Mouse (Mus musculus) kidney, embryonic 15.5 days (tissue): ENCODE measurements around the gene Phactr2. TPM values are rescaled to one million over a fixed set of nuclear protein-coding genes. Genes with fewer than 3 reads are reported as not detected.
"Not testable (repeated sequence)": the region's sequence is repeated elsewhere in the genome, so short reads cannot be mapped to it uniquely, and the experiment has no call there.

Experiments
- ATAC-seq: fragments of 200-750 bp; cut with Nextera tagmentation; replicated peaks from 2 replicates; pipeline ENCODE4 v1.8.0; 2017; ENCODE audit warnings: moderate TSS enrichment; ENCODE audit not compliant: low FRiP score
- H3K27ac ChIP-seq: fragments of 300-500 bp; sonication (generic); 2 replicates; pipeline ENCODE4 v1.5.1; 2015; ENCODE audit warnings: mild to moderate bottlenecking, inconsistent platforms
- H3K27me3 ChIP-seq: fragments of 300-500 bp; sonication (generic); 2 replicates; pipeline ENCODE4 v1.6.1; 2015; ENCODE audit warnings: inconsistent platforms
- H3K36me3 ChIP-seq: fragments of 300-500 bp; sonication (generic); 2 replicates; pipeline ENCODE4 v1.6.1; 2015; ENCODE audit warnings: inconsistent platforms
- H3K4me1 ChIP-seq: fragments of 300-500 bp; sonication (generic); 2 replicates; pipeline ENCODE4 v1.6.1; 2015; ENCODE audit warnings: inconsistent platforms
- H3K4me2 ChIP-seq: fragments of 300-500 bp; sonication (generic); 2 replicates; pipeline ENCODE4 v1.6.1; 2015; ENCODE audit warnings: moderate library complexity, mild to moderate bottlenecking, inconsistent platforms
- H3K4me3 ChIP-seq: fragments of 300-500 bp; sonication (generic); replicated peaks from 2 replicates; pipeline ENCODE4 v1.5.1; 2015; ENCODE audit warnings: mild to moderate bottlenecking, inconsistent platforms
- H3K9ac ChIP-seq: fragments of 300-500 bp; sonication (generic); 2 replicates; pipeline ENCODE4 v1.6.1; 2015; ENCODE audit warnings: mild to moderate bottlenecking, inconsistent platforms
- H3K9me3 ChIP-seq: fragments of 300-500 bp; sonication (generic); replicated peaks from 2 replicates; pipeline ENCODE4 v1.6.1; 2016; ENCODE audit warnings: inconsistent platforms
- WGBS: fragments of 180-500 bp; shearing (Covaris S2); methylation state at CpG from one replicate; pipeline ENCODE4 v1.1.7; 2015; ENCODE audit warnings: mixed read lengths; 5-methylcytosine and 5-hydroxymethylcytosine counted together
- polyA plus RNA-seq: library from polyadenylated mRNA; unstranded; fragments of >200 nt; fragmentation: Nextera tagmentation; extraction: Ambion mirVana; gene quantifications from 2 replicates; pipeline ENCODE4 v1.2.1, GENCODE M21; 2015

Phactr2 gene
- polyA plus RNA-seq, 1 experiment from 2014 or later: 30.6 TPM

DNA sequence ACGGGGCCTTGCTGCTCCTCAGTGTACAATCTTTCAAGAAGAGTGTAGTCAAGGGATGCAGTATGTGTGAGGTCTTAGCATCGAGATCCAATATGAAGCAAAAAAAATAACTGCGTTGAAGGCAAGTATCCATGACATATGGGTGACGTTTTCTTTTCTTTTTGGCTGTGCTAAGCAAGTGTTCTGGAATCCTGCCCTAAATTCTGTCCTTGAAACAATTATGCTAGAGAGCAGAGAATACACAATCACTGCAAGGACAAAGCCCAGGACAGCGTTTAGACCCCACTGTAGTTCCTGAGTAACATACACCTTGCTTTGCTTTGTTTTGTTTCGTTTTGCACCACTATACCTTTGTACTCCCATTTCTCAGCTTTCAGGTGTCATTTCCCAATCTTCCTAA, 5.1 kb upstream of the Phactr2 start:
- 0 out of 2 replicates have a peak, but pooled peaks cover 10% of the 10 kb centered on the region for H3K27me3 ChIP-seq
- H3K4me1 ChIP-seq: peaks cover 9% of the 10 kb centered on the region; the same call in 1 of the 2 replicates
- H3K9ac ChIP-seq: no peak overlapping the region
- no peak overlapping the region for H3K4me2 ChIP-seq
- H3K4me3 ChIP-seq: no peak overlapping the region
- WGBS: 75% methylated on average over 6 of the region's 6 CpGs
- no peak for ATAC-seq
- H3K36me3 ChIP-seq: no peaks in the 10 kb centered on the region
- H3K27ac ChIP-seq: no peak overlapping the region
- no peaks in the 10 kb centered on the region for H3K9me3 ChIP-seq

DNA sequence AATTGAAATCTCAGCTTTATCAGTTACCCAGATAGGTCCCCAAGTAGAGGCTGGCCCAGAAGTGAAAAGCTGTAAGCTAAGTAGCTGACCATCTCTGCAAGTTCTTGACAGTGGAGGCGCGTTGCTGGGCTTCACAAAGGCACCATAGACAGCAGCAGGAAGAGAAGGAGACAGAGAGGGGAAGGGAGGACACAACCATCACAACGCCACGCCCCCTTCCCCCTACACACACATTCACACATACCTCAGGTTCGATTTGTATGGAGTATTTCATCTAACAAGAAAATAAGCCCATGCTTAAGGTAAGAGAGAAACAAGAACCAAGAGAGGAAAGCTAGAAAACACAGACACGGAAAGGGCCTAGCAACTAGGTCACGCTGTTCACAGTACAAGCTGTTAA, 909 bp upstream of the Phactr2 start:
- 32% methylated on average over 7 of the region's 7 CpGs for WGBS
- Histone ChIP-seq H3K4me2 (peak overlapping the region; percentile 99), H3K27ac (0 out of 2 replicates have a peak overlapping the region, but pooled peaks have one; percentile 82), H3K9ac (no peak overlapping the region), H3K9me3 (no peaks in the 10 kb centered on the region), H3K4me3 (peak overlapping the region; percentile 78; the same call in 1 of the 2 replicates), H3K4me1 (peaks cover 13% of the 10 kb centered on the region), H3K36me3 (no peaks in the 10 kb centered on the region), H3K27me3 (peaks cover 30% of the 10 kb centered on the region; the same call in 1 of the 2 replicates)
- no peak for ATAC-seq

DNA sequence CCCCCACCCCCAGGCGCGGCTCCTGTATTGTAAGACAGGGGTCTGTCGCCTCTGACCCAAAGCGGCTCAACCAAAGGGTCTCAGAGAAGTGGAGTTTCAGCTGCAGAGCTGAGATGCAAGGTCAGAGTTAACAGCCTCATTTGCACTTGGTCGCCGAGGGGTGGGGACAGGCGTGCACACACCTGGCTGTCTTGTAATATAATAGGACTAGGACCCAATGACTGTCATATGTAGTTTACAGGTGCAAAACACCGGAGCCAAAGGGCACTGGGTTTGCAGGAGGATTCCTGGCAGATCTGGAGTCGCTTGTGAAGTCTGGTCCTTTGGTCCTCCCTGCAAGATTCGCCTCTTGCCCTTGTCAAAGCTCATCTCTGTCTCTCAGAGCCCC, 350 bp upstream of the Phactr2 start:
- Histone ChIP-seq H3K27me3 (peaks cover 30% of the 10 kb centered on the region; the same call in 1 of the 2 replicates), H3K9ac (peak overlapping the region; percentile 83), H3K4me3 (peak overlapping the region; percentile 78), H3K36me3 (no peaks in the 10 kb centered on the region), H3K9me3 (no peaks in the 10 kb centered on the region), H3K27ac (peak overlapping the region; percentile 82), H3K4me2 (peak overlapping the region; percentile 99), H3K4me1 (peaks cover 15% of the 10 kb centered on the region)
- peak; percentile 50; the same call in 1 of the 2 replicates for ATAC-seq
- 5% methylated on average over 10 of the region's 10 CpGs for WGBS

DNA sequence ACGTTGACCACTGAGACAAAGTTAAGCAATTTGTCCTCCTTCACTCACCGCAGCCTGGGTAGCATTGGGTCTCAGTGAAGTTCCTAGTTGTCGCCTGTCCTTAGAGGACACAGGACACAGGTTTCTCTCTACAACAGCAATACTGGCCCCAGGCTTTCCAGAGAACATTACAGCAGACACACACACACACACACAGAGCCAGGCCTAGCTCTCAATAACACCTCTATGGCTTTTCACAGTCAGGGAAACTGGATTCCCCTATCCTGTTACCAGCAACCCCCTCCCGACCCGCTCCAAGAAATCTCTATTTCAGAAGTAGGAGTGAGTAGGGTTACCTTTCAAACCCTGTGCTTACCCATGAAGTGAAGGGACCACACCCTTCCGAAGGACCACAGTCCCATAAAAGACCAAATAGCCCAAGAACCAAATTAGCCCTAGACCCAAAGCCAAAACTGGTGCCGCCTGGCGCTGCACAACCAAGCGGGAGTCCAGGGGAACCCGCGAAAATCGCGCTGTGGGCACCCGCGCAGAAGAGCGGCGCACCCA, 852 bp downstream of the Phactr2 start:
- Histone ChIP-seq H3K9ac (peak overlapping the region; percentile 83), H3K4me1 (peaks cover 19% of the 10 kb centered on the region), H3K27ac (peak overlapping the region; percentile 82; the same call in 1 of the 2 replicates), H3K4me3 (peak overlapping the region; percentile 78), H3K9me3 (no peaks in the 10 kb centered on the region), H3K4me2 (peak overlapping the region; percentile 99), H3K36me3 (no peaks in the 10 kb centered on the region), H3K27me3 (peaks cover 30% of the 10 kb centered on the region; the same call in 1 of the 2 replicates)
- WGBS: 13% methylated on average over 17 of the region's 17 CpGs
- ATAC-seq: peak; percentile 17; the same call in 1 of the 2 replicates

DNA sequence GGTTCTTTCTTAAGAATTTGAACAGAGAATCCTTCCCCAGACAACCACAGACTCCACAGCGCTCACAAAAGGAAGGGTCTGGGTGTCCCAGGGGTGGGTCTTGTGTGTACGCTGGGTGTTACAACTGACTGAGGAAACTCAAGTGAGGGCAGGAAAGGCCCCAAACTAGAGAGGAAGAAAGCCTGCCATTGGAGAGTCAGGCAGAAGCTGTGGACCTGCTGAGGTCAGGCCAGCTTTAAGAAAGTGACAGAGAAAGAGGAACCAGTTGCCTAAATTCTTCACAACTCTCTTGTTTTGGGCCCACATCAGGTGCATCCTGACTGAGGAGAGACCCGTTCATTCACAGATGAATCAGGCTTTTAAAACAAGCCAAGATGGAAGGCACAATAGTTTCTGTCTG, 4.0 kb downstream of the Phactr2 start:
- Histone ChIP-seq H3K27me3 (peaks cover 20% of the 10 kb centered on the region; the same call in 1 of the 2 replicates), H3K36me3 (no peaks in the 10 kb centered on the region), H3K4me1 (peaks cover 19% of the 10 kb centered on the region), H3K4me2 (no peak overlapping the region), H3K4me3 (no peak overlapping the region), H3K9me3 (no peaks in the 10 kb centered on the region), H3K27ac (no peak overlapping the region), H3K9ac (no peak overlapping the region)
- 88% methylated on average over 3 of the region's 3 CpGs for WGBS
- no peak for ATAC-seq

DNA sequence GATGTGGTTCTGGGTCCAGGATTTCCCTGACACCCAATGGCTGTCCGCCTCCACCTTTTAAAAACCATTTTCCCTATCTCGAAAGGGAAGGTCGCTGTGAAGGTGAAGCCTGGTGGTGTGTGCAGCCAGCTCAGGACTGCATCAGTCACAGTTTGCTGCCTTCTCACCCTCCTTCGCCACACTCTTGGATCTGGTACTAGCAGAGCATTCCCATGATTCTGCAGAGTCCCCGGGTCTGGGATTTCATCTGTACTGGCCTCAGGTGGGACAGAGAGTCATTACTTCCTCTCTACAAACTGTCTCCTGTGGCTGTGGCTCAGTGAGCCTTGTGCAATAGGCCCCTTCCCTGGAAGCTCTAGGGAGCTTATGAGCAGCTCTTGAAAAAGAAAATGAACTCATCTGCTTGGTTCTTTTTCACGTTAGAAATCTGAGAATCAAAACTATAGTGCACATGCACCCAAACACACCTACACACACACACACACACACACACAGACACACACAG, 6.1 kb downstream of the Phactr2 start:
- 72% methylated on average over 6 of the region's 6 CpGs for WGBS
- peaks cover 14% of the 10 kb centered on the region; the same call in 1 of the 2 replicates for H3K27me3 ChIP-seq
- H3K9me3 ChIP-seq, H3K27ac ChIP-seq, H3K36me3 ChIP-seq, H3K9ac ChIP-seq, H3K4me2 ChIP-seq, H3K4me1 ChIP-seq, H3K4me3 ChIP-seq: not testable (repeated sequence)
- peak; percentile 71; the same call in 1 of the 2 replicates for ATAC-seq

DNA sequence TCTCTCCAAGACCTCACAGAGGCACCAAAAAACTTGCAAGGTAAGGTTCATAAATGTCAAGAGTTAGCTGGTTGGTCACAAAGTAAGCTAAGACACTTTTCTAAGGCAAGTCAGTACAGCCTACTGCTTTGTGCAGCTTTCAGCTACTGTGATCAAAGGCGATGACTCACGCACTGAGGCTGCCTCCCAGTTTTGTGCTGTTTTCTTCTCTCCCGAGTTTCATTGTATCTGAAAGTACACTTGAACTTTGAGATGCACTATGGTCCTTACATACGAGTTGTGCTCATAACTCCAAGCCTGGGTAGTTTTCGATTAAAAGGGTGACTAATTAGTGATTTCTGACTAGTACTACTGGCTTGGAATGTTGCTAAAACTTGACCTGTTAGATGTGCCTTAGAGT, 7.3 kb downstream of the Phactr2 start:
- no peak overlapping the region for H3K4me2 ChIP-seq
- peak; percentile 58; the same call in 1 of the 2 replicates for ATAC-seq
- H3K9ac ChIP-seq: no peak overlapping the region
- no peak overlapping the region for H3K4me3 ChIP-seq
- H3K27ac ChIP-seq: peak overlapping the region; percentile 41; the same call in 1 of the 2 replicates
- H3K4me1 ChIP-seq: peaks cover 6% of the 10 kb centered on the region; the same call in 1 of the 2 replicates
- peaks cover 8% of the 10 kb centered on the region; the same call in 1 of the 2 replicates for H3K27me3 ChIP-seq
- no peaks in the 10 kb centered on the region for H3K9me3 ChIP-seq
- 53% methylated on average over 5 of the region's 5 CpGs for WGBS
- H3K36me3 ChIP-seq: no peaks in the 10 kb centered on the region

DNA sequence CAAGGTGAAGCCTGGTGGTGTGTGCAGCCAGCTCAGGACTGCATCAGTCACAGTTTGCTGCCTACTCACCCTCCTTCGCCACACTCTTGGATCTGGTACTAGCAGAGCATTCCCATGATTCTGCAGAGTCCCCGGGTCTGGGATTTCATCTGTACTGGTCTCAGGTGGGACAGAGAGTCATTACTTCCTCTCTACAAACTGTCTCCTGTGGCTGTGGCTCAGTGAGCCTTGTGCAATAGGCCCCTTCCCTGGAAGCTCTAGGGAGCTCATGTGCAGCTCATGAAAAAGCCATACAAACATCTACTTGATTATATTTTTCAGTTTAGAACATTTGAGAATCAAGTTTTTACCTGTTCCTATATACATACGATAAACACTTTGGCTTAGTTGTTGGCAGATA, 9.9 kb downstream of the Phactr2 start:
- WGBS: 88% methylated on average over 3 of the region's 3 CpGs
- not testable (repeated sequence) for ATAC-seq, H3K9ac ChIP-seq, H3K27me3 ChIP-seq, H3K4me1 ChIP-seq, H3K4me2 ChIP-seq, H3K36me3 ChIP-seq, H3K4me3 ChIP-seq, H3K9me3 ChIP-seq, H3K27ac ChIP-seq

DNA sequence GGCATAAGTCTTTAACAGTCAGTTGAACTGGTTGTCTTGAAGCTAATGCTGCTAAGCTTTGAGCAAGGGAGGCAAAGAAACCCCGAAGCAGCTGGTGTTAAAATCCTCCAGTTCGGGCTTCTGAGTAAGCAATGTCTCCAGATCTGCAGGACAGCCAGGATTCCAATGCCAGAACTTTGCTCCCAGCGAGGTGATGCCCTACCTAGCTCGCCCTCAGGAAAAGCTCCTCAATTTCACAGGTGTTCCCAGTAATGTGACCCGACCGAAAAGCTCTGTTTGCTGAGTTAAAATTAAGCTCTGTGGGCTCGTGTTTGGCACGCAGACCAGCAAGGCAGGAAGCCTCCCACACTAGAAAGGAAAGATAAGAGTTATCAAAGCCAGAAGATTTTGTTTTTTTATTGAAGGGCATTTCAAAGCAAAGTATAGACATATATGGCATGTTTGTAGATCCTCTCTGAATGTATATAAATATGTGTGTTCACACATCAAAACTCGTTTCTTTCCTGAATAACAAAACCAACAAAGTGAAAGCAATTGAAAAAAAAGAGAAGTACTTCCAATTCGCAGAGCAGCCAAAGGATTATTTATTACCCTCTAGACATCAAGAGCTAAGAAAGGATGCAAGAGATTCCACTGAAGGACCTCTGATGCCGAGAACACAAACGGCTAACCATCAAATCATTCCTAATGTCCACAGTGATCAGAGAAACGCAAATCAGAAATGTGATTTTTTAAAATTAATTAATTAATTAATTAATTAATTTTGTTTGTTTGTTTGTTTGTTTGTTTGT, 20.8 kb downstream of the Phactr2 start:
- no peaks in the 10 kb centered on the region for H3K27me3 ChIP-seq
- H3K9ac ChIP-seq: no peak overlapping the region
- peak overlapping the region; percentile 23; the same call in 1 of the 2 replicates for H3K27ac ChIP-seq
- H3K36me3 ChIP-seq: no peaks in the 10 kb centered on the region
- ATAC-seq: no peak
- no peak overlapping the region for H3K4me3 ChIP-seq
- H3K9me3 ChIP-seq: no peaks in the 10 kb centered on the region
- peaks cover 12% of the 10 kb centered on the region for H3K4me1 ChIP-seq
- WGBS: 43% methylated on average over 13 of the region's 13 CpGs
- no peak overlapping the region; the same call in 1 of the 2 replicates for H3K4me2 ChIP-seq

DNA sequence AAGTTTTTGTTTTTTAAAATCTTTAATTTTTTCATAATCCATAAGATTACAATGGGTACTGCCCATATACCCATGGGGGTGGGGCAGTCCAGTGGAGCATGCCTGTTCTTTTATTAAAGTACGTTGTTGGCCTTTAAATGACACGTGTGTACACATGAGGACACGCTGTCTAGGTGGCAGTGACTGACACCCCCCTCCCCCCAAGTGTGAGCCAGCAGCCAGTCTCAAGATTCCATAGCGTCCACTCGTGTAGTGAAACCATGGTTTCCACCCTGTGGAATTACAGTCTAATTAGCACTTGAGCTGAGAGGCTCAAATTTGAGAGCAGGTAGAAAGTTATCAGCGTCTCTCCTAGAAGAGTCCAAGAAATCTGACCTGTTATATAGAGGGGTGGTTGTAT, 22.6 kb downstream of the Phactr2 start:
- Histone ChIP-seq H3K27me3 (no peaks in the 10 kb centered on the region), H3K27ac (no peak overlapping the region), H3K4me1 (peaks cover 27% of the 10 kb centered on the region), H3K36me3 (no peaks in the 10 kb centered on the region), H3K4me2 (no peak overlapping the region), H3K9ac (no peak overlapping the region), H3K9me3 (no peaks in the 10 kb centered on the region), H3K4me3 (no peak overlapping the region)
- 81% methylated on average over 6 of the region's 6 CpGs for WGBS
- ATAC-seq: no peak

DNA sequence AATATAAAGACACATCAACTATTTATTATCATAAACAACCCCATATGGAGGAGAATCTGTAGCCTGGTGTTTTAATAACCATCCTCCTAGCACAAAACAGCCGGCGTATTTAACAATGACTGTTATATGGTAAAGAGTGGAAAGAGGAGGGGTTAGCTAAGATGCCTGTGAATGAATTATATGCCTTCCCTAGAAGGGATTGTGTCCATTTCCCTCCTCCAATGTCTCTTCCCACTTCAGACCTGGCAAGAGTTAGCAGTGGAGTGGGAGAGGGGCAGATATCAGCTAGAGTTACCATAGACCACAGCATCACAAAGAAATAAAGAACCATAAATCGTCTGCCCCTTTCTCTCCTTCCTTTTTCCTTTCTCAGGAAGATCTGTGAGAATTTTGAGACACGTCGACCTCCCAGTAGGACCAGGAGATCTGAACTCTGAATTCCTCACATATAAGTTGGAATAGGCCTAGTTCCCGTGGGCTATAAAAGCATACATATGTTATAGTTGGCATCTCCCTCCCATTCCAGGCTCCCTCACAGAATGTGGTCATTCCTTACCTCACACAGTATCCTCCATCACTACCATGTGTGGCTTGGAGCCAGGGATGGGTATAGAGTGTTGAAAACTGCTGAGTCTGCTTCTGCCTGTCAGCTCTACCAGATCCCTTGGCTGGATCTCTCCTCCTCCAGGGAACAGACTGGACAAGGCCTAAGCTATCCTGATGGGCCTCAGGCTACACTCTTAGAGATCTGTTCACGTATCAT, 25.7 kb downstream of the Phactr2 start:
- Histone ChIP-seq H3K4me2 (no peak overlapping the region), H3K4me3 (no peak overlapping the region), H3K9me3 (no peaks in the 10 kb centered on the region), H3K4me1 (peaks cover 27% of the 10 kb centered on the region), H3K9ac (no peak overlapping the region), H3K27me3 (no peaks in the 10 kb centered on the region), H3K27ac (peak overlapping the region; percentile 47), H3K36me3 (no peaks in the 10 kb centered on the region)
- 33% methylated on average over 7 of the region's 7 CpGs for WGBS
- peak; percentile 70; the same call in 1 of the 2 replicates for ATAC-seq
